Mouse (Mus musculus) ES-E14 (cell line): ENCODE results near the gene Dennd6b. TPM values are rescaled to one million over a fixed set of nuclear protein-coding genes. Genes with fewer than 3 reads are reported as not detected.

ENCODE experiments used
- DNase-seq: peaks from one replicate; pipeline ENCODE4 v3.0.0-alpha.2; 2013; ENCODE audit warnings: low read depth, low spot score
- H3K27ac ChIP-seq: 2 replicates; pipeline ENCODE4 v1.5.1; 2012; ENCODE audit warnings: low read depth, mild to moderate bottlenecking, low read length, moderate library complexity, mixed read lengths; ENCODE audit not compliant: poor library complexity, insufficient read depth, severe bottlenecking
- H3K36me3 ChIP-seq: 2 replicates; pipeline ENCODE4 v1.6.1; 2012; ENCODE audit warnings: mild to moderate bottlenecking, low read length, moderate library complexity, mixed read lengths; ENCODE audit not compliant: control insufficient read depth, poor library complexity, insufficient read depth, severe bottlenecking
- H3K4me1 ChIP-seq, 2 experiments: fragments of 150-350 bp in 1 of 2; sonication (generic) in 1 of 2; 2 replicates each; pipeline ENCODE4 v1.6.1; 2012; ENCODE audit warnings: low read length in 2 of 2, mild to moderate bottlenecking in 1 of 2, mixed read lengths in 1 of 2; ENCODE audit not compliant: control insufficient read depth in 2 of 2, insufficient read depth in 2 of 2, poor library complexity in 1 of 2
- H3K4me3 ChIP-seq, 2 experiments: fragments of 150-350 bp in 1 of 2; sonication (generic) in 1 of 2; 2 replicates each; pipeline ENCODE4 v1.5.1; 2012; ENCODE audit warnings: low read length in 2 of 2, low read depth in 1 of 2, mild to moderate bottlenecking in 1 of 2, mixed read lengths in 1 of 2; ENCODE audit not compliant: insufficient read depth in 1 of 2, poor library complexity in 1 of 2, severe bottlenecking in 1 of 2
- H3K9ac ChIP-seq: 2 replicates; pipeline ENCODE4 v1.6.1; 2012; ENCODE audit warnings: low read depth, mild to moderate bottlenecking, low read length, mixed read lengths; ENCODE audit not compliant: poor library complexity, insufficient read depth, severe bottlenecking
- H3K9me3 ChIP-seq: fragments of 150-350 bp; sonication (generic); 2 replicates; pipeline ENCODE4 v1.6.1; 2012; ENCODE audit warnings: low read depth, mild to moderate bottlenecking, low read length; ENCODE audit not compliant: control insufficient read depth, insufficient read depth
- CHD2 ChIP-seq: IDR thresholded peaks from 2 replicates; pipeline ENCODE4 v1.6.1; 2014; ENCODE audit warnings: mild to moderate bottlenecking, low read depth, low read length, inconsistent platforms
- HCFC1 ChIP-seq: IDR thresholded peaks from 2 replicates; pipeline ENCODE4 v1.6.1; 2012; ENCODE audit warnings: low read length, inconsistent platforms, borderline replicate concordance; ENCODE audit not compliant: insufficient read depth
- MAFK ChIP-seq: IDR thresholded peaks from 2 replicates; pipeline ENCODE4 v1.6.1; 2014; ENCODE audit warnings: mild to moderate bottlenecking, low read depth, low read length, inconsistent platforms; ENCODE audit not compliant: insufficient read depth
- ZC3H11A ChIP-seq: IDR thresholded peaks from 2 replicates; pipeline ENCODE4 v1.6.1; 2012; ENCODE audit warnings: low read depth, mild to moderate bottlenecking, inconsistent platforms, low read length, borderline replicate concordance
- ZNF384 ChIP-seq: IDR thresholded peaks from 2 replicates; pipeline ENCODE4 v1.6.1; 2012; ENCODE audit warnings: low read depth, low read length, inconsistent platforms
- in situ Hi-C, 2 experiments: fragments of 600-800 bp; cut with MboI; formaldehyde crosslinking; loops; one replicate each; pipeline ENCODE4 v1.15.1; 2025; ENCODE audit warnings: low sequenced_read_pairs in 2 of 2, inconsistent platforms in 1 of 2; ENCODE audit not compliant: unreplicated experiment in 2 of 2
- total RNA-seq: library from RNA; depleted of rRNA; stranded (reverse); fragments of 300-350 nt; gene quantifications from 2 replicates; pipeline ENCODE4 v1.2.3, GENCODE M21; 2012

Gene Dennd6b
- total RNA-seq, 1 experiment: 14.4 TPM

DNA sequence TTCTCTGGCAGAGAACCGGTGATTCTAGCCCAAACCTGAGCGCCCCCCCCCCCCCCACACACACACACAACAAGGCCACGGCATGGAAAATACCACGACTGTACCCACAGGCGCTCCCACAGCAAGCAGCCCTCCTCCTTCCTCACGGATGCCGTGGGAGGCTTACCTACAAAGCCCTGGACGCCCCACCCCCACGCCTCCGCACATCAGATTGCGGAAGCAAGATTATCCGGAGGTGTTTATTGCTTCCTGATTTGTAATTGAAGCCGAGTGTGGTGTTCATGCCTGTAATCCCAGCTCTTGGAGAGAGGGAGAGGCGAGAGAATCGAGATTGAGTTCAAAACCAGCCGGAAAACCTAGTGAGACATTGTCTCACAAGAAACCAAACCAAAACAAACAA, 49.3 kb downstream of the Dennd6b start:
- H3K27ac ChIP-seq: no peak overlapping the region

DNA sequence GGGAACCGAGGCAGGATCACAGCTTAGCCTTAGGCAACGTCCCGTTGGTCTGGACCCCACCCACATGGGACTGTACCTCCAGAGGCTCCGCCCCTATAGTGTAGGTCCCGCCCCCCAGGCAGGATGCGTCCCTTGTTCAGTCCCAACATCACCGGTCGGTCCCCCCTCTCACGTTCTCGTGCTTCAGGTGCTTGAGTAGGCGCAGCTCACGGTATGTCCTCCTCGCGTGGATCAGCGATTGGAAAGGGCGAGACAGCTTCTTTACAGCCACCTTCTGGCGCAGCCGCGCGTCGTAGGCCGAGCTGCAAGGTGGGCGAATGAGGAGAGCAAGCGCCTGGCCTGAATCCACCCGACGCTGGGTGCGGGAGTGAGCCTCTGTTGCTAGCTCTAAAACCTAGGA, 49.8 kb downstream of the Dennd6b start:
- peak overlapping the region; percentile 45 to 65 for H3K4me3 ChIP-seq
- no peaks in the 10 kb centered on the region for H3K9me3 ChIP-seq
- 0 out of 2 replicates have a peak overlapping the region, but pooled peaks have one; percentile 1 for H3K9ac ChIP-seq
- H3K27ac ChIP-seq: no peak overlapping the region
- H3K4me1 ChIP-seq: peaks cover 0 to 26% of the 10 kb centered on the region in 2 experiments; a peak in 3 of 4 replicates
- DNase-seq: peak; percentile 73
- TF ChIP-seq CHD2 (no peak), MAFK (no peak), ZNF384 (no peak), ZC3H11A (no peak), HCFC1 (no peak)
- in situ Hi-C loops: no loop called here
- H3K36me3 ChIP-seq: peaks cover 4% of the 10 kb centered on the region; the same call in 1 of the 2 replicates

More for the DNA sequence above, 49.3 kb downstream of the Dennd6b start:
- Histone ChIP-seq H3K9ac (0 out of 2 replicates have a peak overlapping the region, but pooled peaks have one; percentile 1), H3K4me3 (peak overlapping the region; percentile 45 to 65; a peak in 2 of 4 replicates), H3K4me1 (peaks cover 0 to 25% of the 10 kb centered on the region in 2 experiments; a peak in 3 of 4 replicates), H3K9me3 (no peaks in the 10 kb centered on the region), H3K36me3 (peaks cover 4% of the 10 kb centered on the region; the same call in 1 of the 2 replicates)
- no peak for DNase-seq
- in situ Hi-C loops: no loop called here
- no peak for TF ChIP-seq ZNF384
- TF ChIP-seq MAFK: no peak
- no peak for TF ChIP-seq HCFC1
- TF ChIP-seq ZC3H11A: no peak
- TF ChIP-seq CHD2: no peak

DNA sequence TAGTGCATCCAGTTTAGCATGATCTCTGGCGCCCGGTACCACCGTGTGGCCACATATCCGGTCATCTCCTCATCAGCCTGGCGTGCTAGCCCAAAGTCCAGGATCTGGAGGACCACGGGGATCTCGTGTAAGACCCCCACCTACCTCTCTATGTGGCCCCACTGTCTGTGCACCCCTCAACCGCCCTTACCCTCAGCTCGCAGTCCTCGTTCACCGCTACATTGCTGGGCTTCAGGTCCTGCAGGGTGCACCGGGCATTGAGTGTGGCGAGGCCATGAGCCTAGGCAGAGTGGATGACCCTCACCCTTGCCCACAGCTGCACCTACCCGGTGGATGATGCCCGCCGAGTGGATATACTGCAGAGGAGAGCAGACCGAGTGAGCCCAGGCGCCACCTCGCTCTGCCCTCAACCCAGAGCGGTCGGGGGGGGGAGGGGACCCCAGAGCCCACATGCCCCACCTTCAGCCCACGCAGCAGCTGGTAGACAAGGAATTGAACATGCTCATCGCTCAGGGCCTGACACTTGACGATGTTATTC, 50.4 kb downstream of the Dennd6b start:
- Histone ChIP-seq H3K36me3 (peaks cover 4% of the 10 kb centered on the region; the same call in 1 of the 2 replicates), H3K27ac (no peak overlapping the region), H3K9me3 (no peaks in the 10 kb centered on the region), H3K4me3 (peak overlapping the region; percentile 45 to 65; a peak in 2 of 4 replicates), H3K4me1 (peaks cover 0 to 32% of the 10 kb centered on the region in 2 experiments; a peak in 3 of 4 replicates), H3K9ac (peak overlapping the region; percentile 27; the same call in 1 of the 2 replicates)
- DNase-seq: no peak
- in situ Hi-C loops: no loop called here
- TF ChIP-seq MAFK (no peak), ZC3H11A (no peak), ZNF384 (no peak), CHD2 (no peak)

DNA sequence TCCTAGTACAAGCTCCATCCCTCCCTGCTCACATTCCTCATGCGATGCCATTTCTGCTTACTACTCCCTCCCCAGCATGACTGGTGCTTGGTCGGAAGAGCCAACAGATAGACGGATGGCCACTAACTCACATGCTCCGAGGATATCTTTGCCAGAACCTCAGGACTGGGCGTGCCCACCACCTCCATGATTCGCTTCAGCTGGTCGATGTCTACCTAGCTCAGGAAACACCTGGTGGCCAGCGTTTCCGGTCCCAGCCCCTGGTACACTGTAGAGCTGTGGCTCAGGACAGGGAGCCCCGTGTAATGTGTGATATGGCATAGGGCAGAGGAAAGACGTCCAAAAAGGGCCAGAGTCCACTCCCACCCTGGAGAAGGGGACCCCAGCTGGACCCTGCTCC, 51.3 kb downstream of the Dennd6b start:
- TF ChIP-seq ZNF384 (no peak), ZC3H11A (no peak), HCFC1 (no peak), CHD2 (no peak), MAFK (no peak)
- H3K9me3 ChIP-seq: no peaks in the 10 kb centered on the region
- no peak overlapping the region for H3K9ac ChIP-seq
- peaks cover 4% of the 10 kb centered on the region; the same call in 1 of the 2 replicates for H3K36me3 ChIP-seq
- H3K4me1 ChIP-seq: peaks cover 0 to 31% of the 10 kb centered on the region in 2 experiments; a peak in 3 of 4 replicates
- in situ Hi-C loops: no loop called here
- H3K27ac ChIP-seq: no peak overlapping the region
- DNase-seq: no peak
- no peak overlapping the region for H3K4me3 ChIP-seq

DNA sequence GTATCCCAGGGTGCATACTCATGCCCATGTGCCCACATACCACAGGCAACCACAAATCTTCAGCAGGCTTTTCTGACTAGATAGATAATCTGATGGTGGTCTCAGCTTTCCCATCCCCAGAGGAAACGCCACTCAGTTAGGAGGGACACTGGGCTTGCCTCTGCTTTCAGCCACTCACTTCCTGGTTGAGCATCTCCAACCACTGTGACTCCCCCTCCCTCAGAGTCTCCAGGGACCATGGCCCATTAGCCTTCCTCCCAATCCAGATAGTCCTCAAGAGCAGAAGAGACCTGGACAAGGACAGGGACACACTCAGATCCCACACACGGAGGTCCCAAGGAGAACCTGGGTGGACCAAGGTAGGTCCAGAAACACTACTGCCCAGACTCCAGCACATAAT, 53.2 kb downstream of the Dennd6b start:
- peaks cover 0 to 26% of the 10 kb centered on the region in 2 experiments; a peak in 3 of 4 replicates for H3K4me1 ChIP-seq

More for the DNA sequence above, 53.2 kb downstream of the Dennd6b start:
- Histone ChIP-seq H3K4me3 (no peak overlapping the region), H3K9ac (no peak overlapping the region), H3K36me3 (peaks cover 4% of the 10 kb centered on the region; the same call in 1 of the 2 replicates), H3K9me3 (no peaks in the 10 kb centered on the region), H3K27ac (no peak overlapping the region)
- TF ChIP-seq MAFK (no peak), CHD2 (no peak), HCFC1 (no peak), ZC3H11A (no peak), ZNF384 (no peak)
- in situ Hi-C loops: no loop called here
- DNase-seq: no peak
